Mouse (Mus musculus) heart, embryonic 16.5 days (tissue): ENCODE measurements around the gene Soga1. TPM values are rescaled to one million over a fixed set of nuclear protein-coding genes. Genes with fewer than 3 reads are reported as not detected.

Source experiments
- ATAC-seq: fragments of 200-750 bp; cut with Nextera tagmentation; replicated peaks from 2 replicates; pipeline ENCODE4 v1.8.0; 2017; ENCODE audit warnings: moderate number of reproducible peaks; ENCODE audit not compliant: insufficient read depth, low FRiP score; ENCODE audit errors: extremely low read depth
- H3K27ac ChIP-seq: fragments of 300-500 bp; sonication (generic); 2 replicates; pipeline ENCODE4 v1.5.1; 2014; ENCODE audit warnings: mild to moderate bottlenecking, low read length, control low read depth, moderate library complexity
- H3K27me3 ChIP-seq: fragments of 300-500 bp; sonication (generic); 2 replicates; pipeline ENCODE4 v1.6.1; 2014; ENCODE audit warnings: low read length, mixed read lengths; ENCODE audit not compliant: control insufficient read depth, insufficient read depth
- H3K36me3 ChIP-seq: fragments of 300-500 bp; sonication (generic); 2 replicates; pipeline ENCODE4 v1.6.1; 2014; ENCODE audit not compliant: control insufficient read depth, insufficient read depth
- H3K4me1 ChIP-seq: fragments of 300-500 bp; sonication (generic); 2 replicates; pipeline ENCODE4 v1.6.1; 2014; ENCODE audit warnings: low read length, mixed read lengths; ENCODE audit not compliant: control insufficient read depth, insufficient read depth
- H3K4me2 ChIP-seq: fragments of 300-500 bp; sonication (generic); 2 replicates; pipeline ENCODE4 v1.6.1; 2014; ENCODE audit warnings: low read depth, mild to moderate bottlenecking, control low read depth, low read length
- H3K4me3 ChIP-seq: fragments of 300-500 bp; sonication (generic); 2 replicates; pipeline ENCODE4 v1.5.1; 2014; ENCODE audit warnings: mild to moderate bottlenecking, control low read depth, low read length
- H3K9ac ChIP-seq: fragments of 300-500 bp; sonication (generic); 2 replicates; pipeline ENCODE4 v1.6.1; 2014; ENCODE audit warnings: low read length, control low read depth
- H3K9me3 ChIP-seq: fragments of 300-500 bp; sonication (generic); replicated peaks from 2 replicates; pipeline ENCODE4 v1.6.1; 2016; ENCODE audit warnings: low read length; ENCODE audit not compliant: control insufficient read depth
- WGBS: fragments of 180-500 bp; shearing (Covaris S2); extraction: QIAGEN DNeasy Blood & Tissue Kit; methylation state at CpG from one replicate; pipeline ENCODE4 v1.1.7; 2014; 5-methylcytosine and 5-hydroxymethylcytosine counted together
- polyA plus RNA-seq: library from polyadenylated mRNA; unstranded; fragments of >200 nt; fragmentation: Nextera tagmentation; extraction: Ambion mirVana; gene quantifications from 2 replicates; pipeline ENCODE4 v1.2.1, GENCODE M21; 2015

Soga1 gene
- polyA plus RNA-seq, 1 experiment from 2014 or later: 1.7 TPM

GRCm38 (mm10) chr2:156982864-156983263, 96.2 kb downstream of the Soga1 start:
- H3K36me3 ChIP-seq: peaks cover 6% of the 10 kb centered on the region; the same call in 1 of the 2 replicates
- H3K9ac ChIP-seq: no peak overlapping the region
- H3K4me3 ChIP-seq: no peak overlapping the region
- no peaks in the 10 kb centered on the region for H3K9me3 ChIP-seq
- no peak overlapping the region for H3K4me2 ChIP-seq
- peak overlapping the region; percentile 80 for H3K27ac ChIP-seq
- peaks cover 19% of the 10 kb centered on the region for H3K4me1 ChIP-seq
- peak; percentile 37; the same call in 1 of the 2 replicates for ATAC-seq
- WGBS: 32% methylated on average over 2 of the region's 2 CpGs
- no peaks in the 10 kb centered on the region for H3K27me3 ChIP-seq

DNA sequence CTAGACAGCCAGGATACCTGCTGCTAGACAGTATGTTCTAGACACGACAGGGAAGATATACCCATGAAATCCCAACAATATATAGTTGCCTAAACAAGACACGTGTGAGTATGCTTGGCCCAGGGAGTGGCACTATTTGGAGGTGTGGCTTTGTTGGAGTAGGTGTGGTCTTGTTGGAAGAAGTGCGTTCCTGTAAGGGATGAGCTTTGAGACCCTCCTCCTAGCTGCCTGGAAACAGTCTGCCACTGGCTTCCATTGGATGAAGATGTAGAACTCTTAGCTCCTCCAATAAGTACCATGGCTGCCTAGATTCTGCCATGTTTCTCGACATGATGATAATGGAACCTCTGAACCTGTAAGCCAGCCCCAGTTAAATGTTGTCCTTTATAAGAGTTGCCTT, 97.8 kb downstream of the Soga1 start:
- H3K4me2 ChIP-seq: no peak overlapping the region
- H3K36me3 ChIP-seq: peaks cover 6% of the 10 kb centered on the region; the same call in 1 of the 2 replicates
- 88% methylated on average over 4 of the region's 4 CpGs for WGBS
- H3K9ac ChIP-seq: no peak overlapping the region
- ATAC-seq: no peak
- no peak overlapping the region for H3K4me3 ChIP-seq
- no peaks in the 10 kb centered on the region for H3K27me3 ChIP-seq
- H3K4me1 ChIP-seq: peaks cover 19% of the 10 kb centered on the region
- H3K9me3 ChIP-seq: no peaks in the 10 kb centered on the region
- H3K27ac ChIP-seq: no peak overlapping the region

DNA sequence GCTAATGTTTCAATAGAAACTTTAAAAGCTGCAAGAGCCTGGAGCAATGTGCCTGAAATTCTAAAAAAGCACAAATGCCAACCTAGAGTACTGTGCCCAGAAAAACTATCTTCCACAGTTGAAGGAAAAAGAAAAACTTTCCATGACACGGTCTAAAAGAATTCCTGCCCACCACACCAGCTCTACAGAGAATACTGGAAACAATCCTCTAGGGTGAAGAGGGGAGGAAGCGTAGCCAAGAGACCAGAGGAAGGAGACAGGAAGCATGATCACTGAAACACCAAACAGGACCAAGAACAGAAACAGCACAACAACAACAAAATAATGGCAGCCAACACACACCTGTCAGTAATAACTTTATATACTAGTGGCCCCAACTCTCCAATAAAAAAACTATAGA, 99.0 kb downstream of the Soga1 start:
- Histone ChIP-seq H3K9ac (no peak overlapping the region), H3K27me3 (no peaks in the 10 kb centered on the region), H3K36me3 (peaks cover 6% of the 10 kb centered on the region; the same call in 1 of the 2 replicates), H3K9me3 (no peaks in the 10 kb centered on the region), H3K27ac (no peak overlapping the region), H3K4me3 (no peak overlapping the region), H3K4me2 (no peak overlapping the region), H3K4me1 (peaks cover 24% of the 10 kb centered on the region)
- 0 out of 2 replicates have a peak, but pooled peaks have one; percentile 14 for ATAC-seq
- 47% methylated on average over 2 of the region's 2 CpGs for WGBS

- H3K9me3 ChIP-seq: no peaks in the 10 kb centered on the region
- H3K27ac ChIP-seq: no peak overlapping the region
- H3K4me1 ChIP-seq: peaks cover 31% of the 10 kb centered on the region
- H3K27me3 ChIP-seq: no peaks in the 10 kb centered on the region
- H3K4me2 ChIP-seq: no peak overlapping the region
- H3K4me3 ChIP-seq: no peak overlapping the region
- ATAC-seq: no peak
- no peak overlapping the region for H3K9ac ChIP-seq
- peaks cover 4% of the 10 kb centered on the region; the same call in 1 of the 2 replicates for H3K36me3 ChIP-seq
Measured at GRCm38 (mm10) chr2:156976711-156977110, 102.3 kb downstream of the Soga1 start.

DNA sequence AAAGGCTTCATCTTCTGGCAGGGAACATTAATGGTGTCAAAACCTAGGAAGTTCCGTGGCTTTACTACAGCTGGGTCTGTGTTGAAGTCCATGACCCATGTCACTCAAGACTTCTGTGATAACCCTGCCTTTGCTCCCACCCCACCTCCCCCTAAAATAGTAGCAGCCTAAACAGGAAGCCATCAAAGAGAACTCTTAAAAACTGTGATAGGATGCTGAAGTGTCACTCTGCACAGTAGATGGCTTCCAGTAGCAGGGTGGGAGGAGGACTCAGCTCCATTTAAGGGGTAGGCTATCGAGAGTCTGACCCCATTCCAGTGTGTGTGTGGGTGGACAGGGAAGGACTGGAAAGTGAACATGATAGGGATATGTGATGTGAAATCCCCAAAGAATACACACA, 104.1 kb downstream of the Soga1 start:
- peak; percentile 82 for ATAC-seq
- H3K9me3 ChIP-seq: no peaks in the 10 kb centered on the region
- 0 out of 2 replicates have a peak overlapping the region, but pooled peaks have one; percentile 1 for H3K4me3 ChIP-seq
- WGBS: 6% methylated on average over 2 of the region's 2 CpGs
- no peaks in the 10 kb centered on the region for H3K27me3 ChIP-seq
- H3K9ac ChIP-seq: no peak overlapping the region
- H3K4me1 ChIP-seq: peaks cover 34% of the 10 kb centered on the region
- H3K4me2 ChIP-seq: peak overlapping the region; percentile 36
- H3K27ac ChIP-seq: peak overlapping the region; percentile 76
- peaks cover 4% of the 10 kb centered on the region; the same call in 1 of the 2 replicates for H3K36me3 ChIP-seq

DNA sequence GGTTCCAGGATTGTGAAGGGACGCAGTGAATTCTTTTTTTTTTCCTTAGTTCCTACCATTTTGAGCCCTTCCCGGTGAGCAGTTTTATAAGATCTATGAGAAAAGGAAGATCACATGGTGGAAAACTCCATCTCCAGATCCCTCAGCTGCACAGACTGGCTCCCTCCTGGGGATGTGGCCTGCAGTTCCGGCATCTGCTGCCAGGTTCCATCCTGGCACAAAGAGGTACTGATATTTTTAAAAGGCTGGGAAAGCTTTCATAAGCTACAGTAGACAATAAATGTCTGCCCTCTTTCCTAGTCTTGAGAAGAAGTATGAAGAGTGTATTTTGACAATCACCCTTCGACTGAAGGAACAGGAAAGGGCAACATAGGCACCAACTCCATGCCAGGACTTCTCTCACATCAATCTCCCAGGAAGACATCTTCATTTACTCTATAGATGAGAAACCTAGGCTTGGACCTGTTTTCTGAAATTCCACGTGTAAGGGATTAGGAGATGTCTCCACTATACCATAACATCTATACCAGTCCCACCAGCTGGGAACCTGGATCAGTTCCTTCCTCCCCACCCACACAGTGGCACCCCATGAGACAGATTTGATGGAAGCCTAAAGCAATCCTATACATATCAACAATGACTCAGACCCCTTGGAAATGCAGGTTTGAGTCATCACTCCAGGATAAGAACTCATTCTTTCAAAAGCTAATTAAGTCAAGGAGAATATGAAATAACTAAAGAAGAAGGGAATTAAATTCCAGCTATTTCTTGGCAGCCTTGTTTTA, 105.5 kb downstream of the Soga1 start:
- 71% methylated on average over 5 of the region's 5 CpGs for WGBS
- Histone ChIP-seq H3K27ac (no peak overlapping the region), H3K9me3 (no peaks in the 10 kb centered on the region), H3K36me3 (peaks cover 4% of the 10 kb centered on the region; the same call in 1 of the 2 replicates), H3K9ac (no peak overlapping the region), H3K27me3 (no peaks in the 10 kb centered on the region), H3K4me2 (no peak overlapping the region), H3K4me3 (no peak overlapping the region), H3K4me1 (peaks cover 33% of the 10 kb centered on the region)
- no peak for ATAC-seq

DNA sequence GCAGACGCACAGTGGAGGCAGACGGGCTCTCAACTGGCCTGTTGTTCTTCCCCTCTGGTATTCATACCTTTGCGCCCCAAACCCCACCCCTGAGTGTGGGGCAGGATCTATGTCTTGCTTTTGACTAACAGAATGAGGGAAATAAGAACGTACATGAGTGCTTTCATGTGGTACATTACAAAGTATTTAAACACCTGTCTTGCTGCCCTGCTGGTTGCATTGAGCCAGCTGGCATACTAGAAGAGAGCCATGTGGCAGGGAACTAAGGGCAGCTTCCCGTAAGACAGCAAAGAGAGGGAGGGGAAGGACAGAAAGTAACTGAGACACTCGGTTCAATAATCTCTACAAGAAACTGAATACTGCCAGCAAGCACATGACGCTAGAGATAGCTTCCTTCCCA, 108.8 kb downstream of the Soga1 start:
- Histone ChIP-seq H3K9ac (no peak overlapping the region), H3K27me3 (no peaks in the 10 kb centered on the region), H3K4me1 (peaks cover 24% of the 10 kb centered on the region), H3K4me2 (no peak overlapping the region), H3K36me3 (no peaks in the 10 kb centered on the region), H3K9me3 (no peaks in the 10 kb centered on the region), H3K4me3 (no peak overlapping the region), H3K27ac (peak overlapping the region; percentile 35; the same call in 1 of the 2 replicates)
- no peak for ATAC-seq
- WGBS: 63% methylated on average over 7 of the region's 7 CpGs

DNA sequence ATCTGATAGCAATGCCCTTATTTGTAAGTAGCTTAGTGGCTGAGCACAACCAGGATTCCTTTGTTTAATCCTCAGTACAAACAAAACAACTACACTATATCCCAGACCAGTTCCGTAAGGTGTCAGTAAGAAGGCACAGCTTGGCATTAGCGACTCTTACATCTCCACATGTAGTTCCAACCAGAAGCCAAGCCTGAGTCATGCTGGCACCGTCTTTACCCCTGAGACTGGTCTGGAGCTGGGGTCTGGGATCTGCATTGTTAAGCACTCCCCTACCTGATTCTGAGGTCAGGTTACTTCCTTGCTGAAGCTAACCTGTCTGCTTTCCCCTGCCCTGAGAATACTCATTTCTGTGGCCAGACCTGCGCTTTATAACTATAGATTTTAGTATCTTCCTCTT, 110.6 kb downstream of the Soga1 start:
- H3K9ac ChIP-seq: no peak overlapping the region
- no peak overlapping the region for H3K27ac ChIP-seq
- 79% methylated on average over 4 of the region's 4 CpGs for WGBS
- peaks cover 14% of the 10 kb centered on the region for H3K4me1 ChIP-seq
- H3K9me3 ChIP-seq: no peaks in the 10 kb centered on the region
- H3K27me3 ChIP-seq: no peaks in the 10 kb centered on the region
- no peaks in the 10 kb centered on the region for H3K36me3 ChIP-seq
- no peak overlapping the region for H3K4me2 ChIP-seq
- H3K4me3 ChIP-seq: no peak overlapping the region
- ATAC-seq: no peak

DNA sequence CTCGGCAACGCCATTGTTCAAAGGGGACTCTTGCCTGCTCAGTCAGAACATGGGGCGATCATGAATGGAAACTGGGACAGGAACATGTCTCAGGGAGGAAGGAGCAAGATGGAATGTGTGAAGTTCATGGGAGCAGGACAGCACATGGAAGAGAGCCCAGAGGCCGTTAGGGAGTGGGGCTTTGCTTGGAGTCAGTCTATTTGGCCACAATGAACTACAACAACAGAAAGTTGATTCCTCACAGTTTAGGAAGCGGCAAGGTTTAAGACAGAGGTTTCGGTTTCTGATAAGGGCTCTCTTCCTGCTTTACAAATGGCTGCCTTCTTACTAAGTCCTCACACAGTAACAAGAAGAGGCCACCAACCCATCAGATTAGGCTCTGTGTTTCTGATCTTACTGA, 111.7 kb downstream of the Soga1 start:
- no peak overlapping the region for H3K4me3 ChIP-seq
- no peaks in the 10 kb centered on the region for H3K9me3 ChIP-seq
- WGBS: 69% methylated on average over 6 of the region's 6 CpGs
- H3K27ac ChIP-seq: no peak overlapping the region
- H3K9ac ChIP-seq: no peak overlapping the region
- H3K36me3 ChIP-seq: no peaks in the 10 kb centered on the region
- ATAC-seq: no peak
- H3K4me2 ChIP-seq: no peak overlapping the region
- no peaks in the 10 kb centered on the region for H3K27me3 ChIP-seq
- peaks cover 10% of the 10 kb centered on the region for H3K4me1 ChIP-seq
